Mouse (Mus musculus) right cerebral cortex, postnatal 4 days (tissue): ENCODE measurements around the gene 1700067P10Rik.

ENCODE experiments used
- DNase-seq: peaks from one replicate; pipeline ENCODE4 v3.0.0-alpha.2; 2022

1700067P10Rik gene

DNA sequence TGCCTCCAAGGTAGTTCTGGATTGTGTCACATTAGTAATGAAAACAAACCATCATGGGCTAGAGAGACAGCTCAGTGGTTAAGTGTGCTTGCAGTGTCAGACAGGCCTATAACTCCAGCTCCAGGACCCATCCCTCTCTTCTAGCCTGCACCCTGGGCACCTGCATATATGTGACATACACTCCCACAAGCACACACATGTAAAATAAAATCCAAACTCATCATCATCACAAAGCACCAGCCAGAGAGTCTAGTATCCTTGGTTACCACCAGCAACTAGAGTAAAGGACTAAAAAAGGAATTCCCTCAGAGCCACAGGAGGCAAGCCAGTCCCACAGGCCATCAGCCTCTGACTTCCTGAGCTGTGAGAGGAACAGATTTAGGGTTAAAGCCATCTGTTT is at the start of gene 1700067P10Rik:
TSS of gene 1700067P10Rik (plus strand) at position 301 of the 400 bp plus-strand sequence.
- DNase-seq = no peak

DNA sequence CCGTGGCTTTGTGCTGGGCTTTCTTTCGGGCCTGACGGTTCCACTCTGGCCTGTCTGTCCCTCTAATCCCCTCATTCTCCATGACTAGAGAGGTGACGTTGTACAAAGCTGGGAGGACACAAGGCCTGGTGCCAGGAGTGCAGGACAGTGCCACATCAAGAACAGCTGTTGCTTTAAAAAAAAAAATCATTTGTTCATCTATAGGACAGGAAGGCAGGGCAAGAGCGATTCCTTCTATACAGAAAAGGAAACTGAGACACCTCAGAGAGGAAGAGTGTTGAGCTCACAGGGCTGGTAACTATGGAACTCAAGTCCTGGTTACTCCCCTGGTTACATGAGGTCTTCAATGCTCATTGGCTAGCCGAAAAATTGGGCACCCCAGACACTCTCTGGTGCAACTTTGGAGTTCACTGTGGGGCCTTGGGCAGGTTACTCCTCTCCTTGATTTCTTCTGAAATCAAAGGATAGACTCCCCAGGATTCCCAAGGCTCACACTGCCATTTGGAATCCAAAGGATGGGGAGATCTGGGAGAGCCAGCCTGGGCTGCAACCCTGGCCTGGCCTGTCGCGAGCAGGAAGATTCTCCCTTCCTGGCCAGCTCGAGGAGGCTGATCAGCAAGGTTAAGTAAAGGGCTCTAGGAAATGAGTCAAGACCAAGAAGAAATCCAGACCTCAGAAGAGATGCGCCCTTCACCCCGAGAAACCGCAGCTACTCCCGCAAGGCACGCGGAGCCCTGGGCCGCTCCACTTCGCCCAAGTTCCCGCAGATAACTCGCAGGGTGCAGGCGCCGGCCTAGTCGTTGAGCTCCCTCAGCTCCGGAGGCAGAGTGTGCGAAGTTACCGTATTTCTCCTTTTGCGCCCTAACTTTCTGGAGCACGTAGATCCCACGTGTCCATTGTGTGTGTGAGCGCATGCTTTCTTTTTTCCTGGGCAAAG is 47.5 kb upstream of the 1700067P10Rik start:
- DNase-seq = peak; percentile 38

DNA sequence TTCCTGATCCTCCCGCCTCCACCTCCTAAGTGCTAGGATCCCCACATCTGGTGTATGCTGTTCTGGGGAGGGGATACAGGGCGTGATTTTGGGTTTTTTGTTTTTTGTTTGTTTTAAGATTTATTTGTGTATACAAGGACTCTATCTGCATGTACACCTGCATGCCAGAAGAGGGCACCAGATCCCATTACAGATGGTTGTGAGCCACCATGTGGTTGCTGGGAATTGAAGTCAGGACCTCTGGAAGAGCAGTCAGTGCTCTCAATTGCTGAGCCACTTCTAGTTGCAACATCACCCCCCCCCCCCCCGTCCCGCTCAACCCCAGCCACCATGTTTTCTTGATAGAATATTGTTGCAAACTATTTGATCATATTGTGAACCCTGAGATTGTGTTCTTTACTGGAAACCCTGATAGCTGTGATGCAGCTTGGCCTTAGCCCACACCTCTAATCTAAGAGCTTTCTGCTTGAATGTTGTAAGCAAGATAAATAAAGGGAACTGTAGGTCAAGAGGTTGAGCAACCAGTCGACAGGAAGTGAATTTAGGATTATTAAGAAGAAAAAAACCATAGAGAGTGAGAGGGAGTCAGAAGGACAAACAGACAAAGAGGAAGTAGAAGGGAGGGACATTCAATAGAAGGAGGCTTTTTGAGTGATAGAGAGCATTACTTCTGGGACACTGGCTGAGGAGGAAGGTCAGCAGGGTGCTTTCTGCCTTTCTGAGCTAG is 45.8 kb upstream of the 1700067P10Rik start:
- DNase-seq = no peak

DNA sequence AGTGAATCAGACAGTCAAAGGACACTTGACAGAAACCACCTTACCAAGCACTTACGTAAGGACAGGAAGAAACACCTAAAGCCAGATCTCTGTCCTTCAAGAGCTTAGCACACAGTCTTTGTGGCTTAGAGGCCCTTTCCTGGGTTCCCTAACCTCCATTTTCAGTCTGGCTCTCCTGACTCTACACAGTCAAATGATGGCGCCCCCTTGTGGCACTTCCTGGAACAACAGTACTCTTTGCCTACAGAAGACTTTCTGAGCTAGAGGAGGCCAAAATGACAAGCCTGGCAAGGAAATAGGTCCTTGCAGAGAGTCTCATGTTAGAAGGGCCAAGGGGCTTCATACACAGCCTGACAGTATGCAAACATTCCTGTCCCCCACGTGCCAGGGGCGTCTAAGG is 43.5 kb upstream of the 1700067P10Rik start:
- DNase-seq = peak; percentile 72

DNA sequence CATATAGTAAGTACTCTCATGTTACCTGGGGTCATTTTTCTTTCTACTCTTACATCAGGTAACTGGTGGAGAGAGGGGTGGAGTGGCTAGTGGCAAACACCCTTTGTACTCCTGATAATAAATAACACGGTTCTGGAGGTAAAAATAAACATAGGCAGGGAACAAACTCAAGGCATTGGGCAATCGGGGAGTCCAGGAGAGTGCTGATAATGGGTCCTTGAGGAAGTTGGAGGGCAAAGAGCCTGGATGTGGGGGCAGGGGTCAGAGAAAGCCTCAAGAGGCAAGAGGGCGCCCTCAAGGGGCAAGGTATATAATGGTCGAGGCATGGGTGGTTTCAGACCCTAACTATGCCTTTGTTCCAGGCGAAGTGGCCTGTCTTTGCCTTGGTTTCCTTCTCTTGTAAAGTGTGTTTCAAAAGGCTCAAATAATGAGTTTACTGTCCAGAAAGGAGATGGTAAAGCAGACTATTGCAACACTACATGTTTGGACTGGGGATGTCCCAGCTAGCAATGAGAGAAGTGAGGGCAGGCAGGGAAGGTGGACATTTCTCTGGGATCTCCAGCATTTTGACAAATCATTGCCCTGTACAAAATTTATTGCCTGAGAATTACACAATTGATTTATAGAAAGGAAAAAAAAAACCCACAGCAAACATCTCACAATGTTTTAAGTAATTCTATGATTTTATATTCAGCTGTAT is 37.3 kb upstream of the 1700067P10Rik start:
- DNase-seq = no peak

DNA sequence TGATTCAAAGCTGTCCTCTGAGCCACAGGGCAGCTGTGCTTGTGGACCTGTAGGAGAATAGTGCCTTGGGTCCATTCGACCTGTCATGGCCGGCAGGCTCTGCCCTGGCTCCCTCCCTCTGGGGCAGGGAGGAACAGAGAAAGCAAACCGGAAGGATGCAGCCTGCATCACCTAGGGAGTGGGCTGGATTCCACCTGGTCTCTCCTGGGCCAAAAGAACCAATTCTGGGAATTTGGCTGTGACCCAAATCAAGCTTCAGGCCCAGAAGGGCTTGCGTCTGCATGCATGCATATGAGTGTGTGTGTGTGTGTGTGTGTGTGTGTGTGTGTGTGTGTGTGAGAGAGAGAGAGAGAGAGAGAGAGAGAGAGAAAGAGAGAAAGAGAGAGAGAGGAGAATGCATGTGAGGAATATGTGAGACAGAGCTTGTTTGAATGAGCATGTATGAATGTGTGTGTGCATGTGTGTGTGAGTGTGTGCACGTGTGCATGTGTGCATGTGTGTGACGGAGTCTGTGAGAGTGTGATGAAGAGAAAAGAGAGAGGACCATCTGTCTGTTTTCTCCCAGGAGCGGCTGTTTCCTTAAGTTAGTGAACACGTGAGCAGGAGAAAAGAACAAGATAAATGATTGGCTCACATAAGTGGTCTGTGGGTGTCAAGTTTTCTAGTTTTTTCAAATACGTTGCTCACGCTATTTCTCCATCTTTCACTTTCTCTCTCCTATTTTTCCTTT is 36.6 kb upstream of the 1700067P10Rik start:
- DNase-seq = no peak

DNA sequence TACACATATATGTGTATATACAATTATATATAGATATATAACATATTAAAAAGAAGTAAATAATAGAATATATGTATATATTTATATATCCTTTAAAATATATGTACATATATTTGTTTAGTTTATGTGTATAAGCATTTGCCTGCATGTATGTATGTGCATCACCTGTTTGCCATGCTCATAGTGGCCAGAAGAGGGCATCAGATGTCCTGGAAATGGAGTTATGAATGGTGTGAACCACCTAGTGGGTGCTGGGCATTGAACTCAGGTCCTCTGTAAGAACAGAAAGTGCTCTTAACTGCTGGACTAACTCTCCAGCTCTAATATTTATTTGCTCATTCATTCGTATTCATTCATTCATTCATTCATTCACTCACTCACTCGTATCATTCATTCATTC is 35.5 kb upstream of the 1700067P10Rik start:
- DNase-seq = no peak

DNA sequence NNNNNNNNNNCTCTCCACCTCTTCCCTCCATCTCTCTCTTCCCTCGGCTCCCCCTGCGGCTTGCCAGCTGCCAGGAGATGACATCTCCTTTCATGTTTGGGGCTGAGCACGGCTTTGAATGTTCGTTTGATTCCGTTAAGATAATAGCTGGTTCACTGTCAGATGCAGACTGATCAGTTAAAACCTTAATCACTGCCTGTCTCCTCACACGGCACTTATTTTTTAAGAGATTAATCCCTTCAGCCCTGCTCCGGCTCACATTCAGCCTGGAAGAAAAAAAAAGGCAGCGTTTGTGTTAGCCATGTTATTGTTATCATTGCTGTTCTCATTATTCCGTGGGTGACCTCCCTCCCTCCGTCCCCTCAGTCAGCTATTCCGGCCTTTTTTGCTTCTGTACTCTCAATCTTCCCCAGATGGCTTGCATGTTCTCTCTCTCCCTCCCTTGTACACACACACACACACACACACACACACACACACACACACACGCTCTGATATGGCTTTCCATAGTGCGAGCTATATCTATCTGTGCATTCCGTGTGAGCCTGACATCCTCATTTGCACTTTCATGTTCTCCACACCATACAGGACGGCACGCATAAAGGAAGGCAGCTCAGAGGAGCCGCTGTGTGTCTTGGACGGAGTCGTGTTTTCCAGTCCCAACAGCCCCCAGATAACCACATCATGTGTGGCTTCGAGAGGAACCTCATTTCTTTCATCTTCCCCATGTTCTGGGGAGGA is 33.9 kb upstream of the 1700067P10Rik start:
- DNase-seq = no peak

DNA sequence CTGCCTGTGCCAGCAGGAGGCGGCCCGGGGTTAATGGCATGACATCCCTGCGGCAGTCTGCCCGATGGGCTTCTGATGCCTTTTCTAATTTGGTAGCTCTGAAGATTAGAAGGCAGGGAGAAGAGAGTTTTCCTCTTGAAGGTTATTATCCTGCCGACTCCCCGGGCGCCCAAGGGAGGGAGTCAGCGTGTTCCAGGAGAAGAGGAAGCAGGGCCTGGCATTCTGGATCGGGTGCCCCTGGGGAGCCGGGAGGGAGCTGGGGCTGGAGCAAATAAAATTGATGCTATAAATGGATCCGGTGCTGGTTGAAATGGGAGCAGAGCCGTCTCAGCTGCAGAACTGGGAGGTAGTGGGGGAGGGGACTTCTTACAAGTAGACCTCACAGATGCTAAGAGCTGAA is 31.7 kb upstream of the 1700067P10Rik start:
- no peak for DNase-seq

DNA sequence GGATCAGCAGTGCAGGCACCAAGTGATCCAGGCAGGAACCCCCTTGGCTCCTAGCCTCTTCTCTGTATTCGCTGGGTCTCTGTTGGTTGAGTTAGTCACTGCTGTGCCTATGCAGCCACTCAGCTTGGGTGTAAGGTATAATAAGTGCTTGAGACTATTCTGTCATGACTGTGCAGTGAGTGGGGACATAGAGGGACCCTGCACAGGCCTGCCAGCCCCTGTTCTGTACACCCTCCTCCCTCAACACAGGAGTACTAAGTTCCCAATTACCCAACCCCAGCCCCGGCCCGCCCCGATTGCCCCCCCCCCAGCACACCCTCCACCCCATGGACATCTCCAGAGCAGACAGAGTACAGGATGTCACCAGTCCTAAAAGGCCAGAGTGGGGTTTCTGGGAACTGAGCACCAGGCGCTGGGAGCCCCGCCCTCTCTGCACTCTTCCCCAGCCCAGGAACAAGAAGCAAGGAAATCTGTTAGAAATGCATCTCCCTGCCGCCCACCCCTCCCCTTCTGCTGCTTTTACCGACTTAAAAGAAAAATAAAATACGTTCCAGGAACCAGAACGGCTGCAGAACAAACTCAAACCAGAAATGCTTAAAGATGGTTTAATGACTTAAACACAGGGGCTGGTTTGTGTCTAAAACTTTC is 24.8 kb upstream of the 1700067P10Rik start:
- DNase-seq = no peak

DNA sequence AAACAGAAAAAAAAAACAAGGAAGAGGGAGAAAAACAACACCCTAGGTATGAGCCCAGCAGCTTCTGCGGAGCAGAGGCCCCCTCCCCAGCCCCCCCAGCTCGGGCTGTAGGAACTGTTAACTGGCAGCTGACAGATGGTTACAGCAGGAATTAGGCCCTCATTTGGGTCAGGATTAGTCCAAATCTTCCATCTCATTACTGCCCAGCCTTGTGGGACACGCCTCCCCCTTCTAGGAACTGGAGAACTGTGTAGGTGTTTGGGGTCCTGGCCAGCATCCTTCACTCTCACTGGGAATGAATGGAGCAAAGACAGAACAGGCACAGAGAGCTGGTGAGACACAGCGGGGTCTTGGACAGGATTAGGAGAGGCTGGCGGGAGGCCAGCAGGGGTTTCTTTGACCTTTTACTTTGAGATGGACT is 24.0 kb upstream of the 1700067P10Rik start:
- DNase-seq = no peak

DNA sequence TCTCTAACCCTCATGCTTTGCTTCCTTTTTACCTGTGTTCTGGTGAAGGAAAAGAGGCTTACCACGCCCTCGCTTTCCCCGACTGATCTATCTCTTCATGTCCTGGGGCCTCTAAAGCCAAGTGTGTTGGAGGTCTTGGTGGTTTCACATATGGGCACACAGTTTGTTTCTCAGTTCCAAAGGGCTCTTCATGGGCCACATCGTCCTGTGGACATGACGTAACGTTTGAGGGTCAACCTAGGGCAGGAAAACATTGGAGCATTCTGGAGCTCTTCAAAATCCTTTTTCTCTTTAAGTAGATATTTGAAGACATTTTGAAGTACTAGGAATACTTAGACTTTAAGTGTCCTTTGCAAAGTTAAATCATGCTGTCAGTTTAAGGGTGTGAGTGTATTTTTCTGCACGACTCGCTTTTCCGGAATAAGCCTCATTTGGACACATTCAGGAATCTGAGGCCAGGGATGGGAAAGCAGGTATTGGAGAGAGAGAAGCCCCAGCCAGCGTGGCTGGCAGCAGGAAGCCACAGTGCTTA is 22.0 kb upstream of the 1700067P10Rik start:
- no peak for DNase-seq

DNA sequence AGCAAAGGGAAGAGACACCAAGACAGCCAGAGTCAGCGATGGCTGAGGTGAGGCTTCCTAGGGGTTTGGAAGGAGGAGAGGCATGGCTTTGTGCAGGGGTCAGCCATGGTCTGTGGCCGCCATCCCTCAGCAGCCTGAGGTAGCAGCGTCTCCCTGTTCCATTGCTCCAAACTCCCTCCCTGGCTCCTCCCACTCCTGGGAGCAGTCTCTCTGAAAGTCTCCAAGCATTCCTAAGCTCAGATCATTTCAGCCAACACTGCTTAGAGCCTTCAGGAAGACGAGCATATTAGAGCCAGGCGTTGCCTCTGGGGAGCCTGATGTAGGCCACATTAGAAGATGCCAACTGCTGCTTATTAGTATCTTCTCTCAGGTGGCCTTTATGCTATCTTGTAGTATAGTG is 21.4 kb upstream of the 1700067P10Rik start:
- no peak for DNase-seq

DNA sequence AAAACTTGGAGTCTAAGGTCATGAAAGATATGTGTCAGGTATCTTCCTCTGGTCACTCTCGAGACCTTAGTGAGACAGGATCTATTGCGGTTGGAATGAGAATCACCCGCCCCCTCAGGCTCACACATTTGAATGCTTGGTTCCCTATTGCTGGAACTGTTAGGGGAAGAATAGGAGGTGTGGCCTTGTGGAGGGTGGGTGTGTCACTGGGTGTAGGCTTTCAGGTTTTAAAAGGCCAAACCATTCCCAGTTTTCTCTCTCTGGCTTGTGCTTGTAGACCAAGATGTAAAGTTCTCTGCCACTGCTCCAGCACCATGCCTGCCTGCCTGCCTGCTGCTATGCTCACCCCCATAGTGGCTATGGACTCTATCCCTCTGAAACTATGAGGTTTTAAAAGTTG is 8.5 kb upstream of the 1700067P10Rik start:
- DNase-seq = no peak

DNA sequence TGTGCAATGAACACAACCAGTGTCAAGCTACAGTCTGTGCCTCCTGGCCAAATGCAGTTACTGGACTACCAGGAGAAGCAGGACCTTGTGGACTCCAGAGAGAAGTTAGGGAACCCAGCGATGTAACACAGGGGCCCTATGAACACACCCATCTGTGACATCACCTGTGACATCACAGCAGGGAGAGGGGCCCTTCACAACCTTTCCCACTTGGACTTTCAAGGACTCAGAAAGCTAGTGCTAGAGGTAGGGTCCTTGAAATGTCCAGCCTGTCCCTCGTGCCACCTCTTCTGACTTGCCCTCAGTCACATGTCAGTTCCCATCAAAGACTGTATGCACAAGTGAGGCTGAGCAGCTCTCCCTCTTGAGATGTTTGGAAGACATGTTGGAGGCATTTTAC is 327 bp downstream of the 1700067P10Rik start:
- DNase-seq = no peak

DNA sequence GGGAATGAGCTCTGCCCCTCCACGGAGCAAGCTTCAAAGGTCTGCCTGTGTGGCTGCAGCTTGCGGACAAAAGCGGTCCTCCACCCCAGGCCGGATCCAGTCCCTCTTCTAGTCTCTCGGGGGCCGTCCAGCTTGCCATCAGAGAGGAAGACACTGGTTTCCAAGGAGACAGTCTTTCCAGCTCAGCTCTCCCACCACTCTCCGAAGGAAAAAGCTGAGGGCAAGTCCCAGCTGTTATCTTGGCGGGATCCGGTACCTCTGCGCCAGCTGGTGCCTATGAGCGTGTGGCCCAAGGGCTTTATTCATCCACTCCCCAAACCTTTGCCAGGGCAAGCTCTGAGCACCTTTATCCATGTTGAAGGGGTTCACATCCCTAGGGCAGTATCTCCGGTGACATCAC is 1.2 kb downstream of the 1700067P10Rik start:
- DNase-seq = no peak

DNA sequence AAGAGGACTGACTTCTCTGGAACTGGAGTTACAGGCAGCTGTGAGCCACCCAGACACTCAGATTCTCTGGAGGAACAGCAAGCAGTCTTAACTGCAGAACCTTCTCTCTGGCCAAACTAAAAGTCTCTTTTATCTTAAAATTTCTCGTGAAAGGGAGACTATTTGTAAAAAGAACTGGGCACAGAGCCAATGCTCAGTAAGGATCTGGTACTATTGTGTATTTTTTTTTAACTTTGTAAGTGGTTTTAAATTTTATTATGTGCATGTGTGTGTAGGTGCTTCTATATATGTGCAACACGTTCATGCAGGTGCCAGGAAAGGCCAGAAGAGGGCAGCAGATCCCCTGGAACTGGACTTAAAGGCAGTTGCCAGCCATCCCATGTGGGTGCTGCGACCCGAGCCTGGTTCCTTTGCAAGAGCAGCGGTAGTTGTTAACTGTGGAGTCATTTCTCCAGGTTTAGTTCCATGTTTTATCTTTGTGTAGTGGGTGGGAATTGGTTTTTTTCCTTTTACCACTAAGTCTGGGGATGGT is 4.2 kb downstream of the 1700067P10Rik start:
- no peak for DNase-seq

DNA sequence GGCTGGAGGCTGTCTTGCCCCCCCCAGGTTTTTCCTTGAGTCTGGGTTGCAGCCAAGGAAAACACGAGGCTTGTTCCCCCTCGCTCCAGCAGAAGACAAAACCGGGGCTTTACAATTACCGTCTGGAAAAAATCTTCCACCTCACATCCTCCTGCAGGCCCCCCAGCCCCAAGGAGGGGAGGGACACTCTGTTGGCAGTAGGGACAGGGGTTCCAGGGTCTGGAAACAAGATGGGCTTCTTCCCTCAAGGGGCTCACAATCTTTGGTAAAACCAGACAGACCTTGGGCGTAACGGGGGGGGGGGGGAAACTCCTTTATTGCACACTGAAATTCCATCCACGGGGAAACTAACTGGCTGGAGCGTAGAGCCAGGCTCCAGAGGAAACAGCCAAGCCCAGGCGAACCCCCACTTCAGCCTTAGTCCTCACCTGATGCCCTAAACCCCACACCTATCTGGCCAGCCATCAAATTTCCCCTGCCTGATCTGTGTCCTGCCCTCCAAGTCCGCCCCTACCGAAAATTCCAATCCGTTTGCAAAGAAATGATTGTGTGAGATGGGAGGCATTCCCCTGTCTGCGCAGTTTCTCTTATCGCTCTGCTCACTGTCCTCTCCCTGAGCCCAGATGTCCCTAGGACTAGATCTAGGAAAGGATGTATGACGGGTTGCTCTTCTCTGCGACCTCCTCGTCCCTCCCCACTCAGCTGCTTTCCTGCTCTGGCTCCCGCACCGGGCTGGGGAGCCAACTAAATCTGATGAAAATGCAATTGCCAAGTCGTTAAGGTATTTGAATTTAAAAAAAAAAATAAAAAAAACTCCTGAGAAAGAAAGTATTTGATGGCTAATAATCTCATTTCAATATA is 5.9 kb downstream of the 1700067P10Rik start:
- no peak for DNase-seq

DNA sequence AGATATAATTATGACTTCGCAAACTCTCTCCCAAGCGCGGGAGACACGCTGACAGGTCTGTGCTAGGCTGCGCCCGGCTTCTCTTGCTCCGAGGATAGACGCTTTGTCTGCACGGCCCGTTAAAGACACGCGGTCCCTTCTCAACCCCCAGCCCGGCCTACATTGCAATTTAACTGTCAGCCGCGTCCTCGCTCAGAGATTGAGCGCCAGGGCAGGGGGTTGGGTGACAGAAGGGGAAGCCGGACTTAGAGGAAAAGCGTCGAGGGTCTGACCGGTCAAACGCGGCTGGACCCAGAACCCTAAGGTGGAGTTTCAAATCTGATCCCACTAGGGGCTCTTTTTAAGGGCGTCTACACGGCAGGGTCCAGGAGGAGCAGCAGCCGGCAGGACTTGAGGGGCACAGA is 6.6 kb downstream of the 1700067P10Rik start:
- no peak for DNase-seq

DNA sequence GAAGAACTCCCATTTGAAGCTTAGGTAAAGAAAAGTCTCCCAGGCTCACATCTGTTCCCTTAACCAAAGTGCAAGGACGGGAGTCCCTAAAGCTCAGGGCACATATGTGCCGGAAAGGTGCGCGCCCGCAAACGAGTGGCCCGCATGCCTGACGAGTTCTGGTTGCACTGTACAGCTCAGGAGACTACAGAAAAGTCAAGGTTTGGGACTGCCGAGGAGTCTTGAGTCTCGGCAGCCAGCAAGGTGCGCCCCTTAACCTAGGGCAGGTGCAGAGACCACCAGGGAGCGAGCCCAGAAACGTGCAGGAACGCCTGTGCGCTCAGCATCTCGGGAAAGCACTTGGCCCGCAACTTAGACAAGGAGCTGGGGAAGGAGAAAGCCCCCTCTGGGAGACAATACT is 7.2 kb downstream of the 1700067P10Rik start:
- no peak for DNase-seq
